Mouse (Mus musculus) olfactory bulb, adult 2 months (tissue): ENCODE results near the gene Olfr874. TPM values are rescaled to one million over a fixed set of nuclear protein-coding genes. Genes with fewer than 3 reads are reported as not detected.

Source experiments
- H3K27ac ChIP-seq: fragments of 200-500 bp; 2 replicates; pipeline ENCODE4 v1.5.1; 2012; ENCODE audit warnings: low read depth, low read length; ENCODE audit not compliant: insufficient read depth
- H3K4me1 ChIP-seq: fragments of 200-500 bp; 2 replicates; pipeline ENCODE4 v1.6.1; 2012; ENCODE audit warnings: low read length; ENCODE audit not compliant: control insufficient read depth, insufficient read depth
- H3K4me3 ChIP-seq: fragments of 200-500 bp; 2 replicates; pipeline ENCODE4 v1.5.1; 2012; ENCODE audit warnings: mild to moderate bottlenecking, low read depth, low read length, moderate library complexity; ENCODE audit not compliant: insufficient read depth
- CTCF ChIP-seq: fragments of 200-500 bp; IDR thresholded peaks from 2 replicates; pipeline ENCODE4 v1.5.1; 2012; ENCODE audit warnings: low read depth, mild to moderate bottlenecking, low read length, moderate library complexity; ENCODE audit not compliant: insufficient read depth
- POLR2A ChIP-seq: fragments of 200-500 bp; IDR thresholded peaks from 2 replicates; pipeline ENCODE4 v1.6.1; 2012; ENCODE audit warnings: mild to moderate bottlenecking, low read depth, low read length, moderate library complexity; ENCODE audit not compliant: insufficient read depth
- WGBS: fragments of 180-500 bp; shearing (Covaris S2); methylation state at CpG from one replicate; pipeline ENCODE4 v1.1.7; 2018; 5-methylcytosine and 5-hydroxymethylcytosine counted together
- polyA plus RNA-seq: library from polyadenylated mRNA; stranded (reverse); fragments of >200 nt; gene quantifications from 2 replicates; pipeline ENCODE4 v1.2.4, GENCODE M21; 2012; ENCODE audit warnings: low replicate concordance; ENCODE audit not compliant: missing spikeins, insufficient read depth, insufficient read length

Gene Olfr874
- not detected in 2 replicates for polyA plus RNA-seq

- H3K4me1 ChIP-seq = no peaks in the 10 kb centered on the region
- no peak within 1 kb of the TSS for H3K27ac ChIP-seq
- no peak within 1 kb of the TSS for H3K4me3 ChIP-seq
- TF ChIP-seq CTCF (no peak), POLR2A (no peak)
These were observed at the start of gene Olfr874 for GRCm38 (mm10) chr9:37744806-37745205. Gene Olfr874, plus strand, starts transcription at chr9:37745106.

DNA sequence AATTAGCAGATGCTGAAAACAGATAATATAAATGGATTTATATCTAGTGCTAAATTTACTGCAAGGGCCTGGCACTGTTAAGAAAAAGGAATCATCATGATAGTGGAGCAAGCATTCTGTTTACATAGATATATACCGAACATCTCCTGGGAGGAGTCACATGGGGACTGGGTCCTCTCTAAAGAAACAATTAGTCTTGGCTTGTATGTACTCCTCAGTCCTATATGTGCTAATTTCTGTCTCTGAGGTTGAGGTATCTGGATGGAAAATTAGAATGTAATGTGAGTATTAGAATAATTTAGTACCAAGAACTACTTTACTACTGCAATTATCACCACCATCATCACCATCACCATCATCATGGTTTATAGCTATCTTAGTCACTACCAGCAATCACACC, 28.8 kb upstream of the Olfr874 start, which contains the start of gene Olfr160:
TSS of gene Olfr160 (minus strand) at position 101 of the 400 bp plus-strand sequence.
- Histone ChIP-seq H3K4me3 (no peak within 1 kb of the TSS), H3K4me1 (no peaks in the 10 kb centered on the region), H3K27ac (no peak within 1 kb of the TSS)
- no peak for TF ChIP-seq CTCF
- TF ChIP-seq POLR2A = no peak
- 84% methylated on average over 1 of the region's 1 CpGs for WGBS

DNA sequence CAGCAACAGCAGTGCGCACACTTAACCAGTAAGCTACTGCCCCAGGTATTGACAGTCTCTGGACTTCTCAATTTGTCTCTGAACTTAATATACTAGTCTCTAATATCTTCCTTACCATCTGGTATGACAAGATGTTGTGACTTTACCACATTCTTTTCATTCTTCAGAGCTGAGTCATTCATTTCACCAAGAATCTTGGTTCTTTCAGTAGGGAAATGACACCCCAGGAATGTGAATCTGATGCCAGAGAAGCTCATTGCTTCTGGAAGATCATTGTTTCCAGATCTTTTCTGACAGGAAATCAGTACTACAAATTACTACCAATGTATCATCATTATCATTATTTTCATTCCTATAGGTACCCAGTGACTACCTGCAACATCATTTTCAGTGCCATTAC, 10.6 kb upstream of the Olfr874 start:
- TF ChIP-seq POLR2A (no peak), CTCF (no peak)
- Histone ChIP-seq H3K4me1 (no peaks in the 10 kb centered on the region), H3K4me3 (no peak overlapping the region), H3K27ac (no peak overlapping the region)
- WGBS = 98% methylated on average over 1 of the region's 1 CpGs

DNA sequence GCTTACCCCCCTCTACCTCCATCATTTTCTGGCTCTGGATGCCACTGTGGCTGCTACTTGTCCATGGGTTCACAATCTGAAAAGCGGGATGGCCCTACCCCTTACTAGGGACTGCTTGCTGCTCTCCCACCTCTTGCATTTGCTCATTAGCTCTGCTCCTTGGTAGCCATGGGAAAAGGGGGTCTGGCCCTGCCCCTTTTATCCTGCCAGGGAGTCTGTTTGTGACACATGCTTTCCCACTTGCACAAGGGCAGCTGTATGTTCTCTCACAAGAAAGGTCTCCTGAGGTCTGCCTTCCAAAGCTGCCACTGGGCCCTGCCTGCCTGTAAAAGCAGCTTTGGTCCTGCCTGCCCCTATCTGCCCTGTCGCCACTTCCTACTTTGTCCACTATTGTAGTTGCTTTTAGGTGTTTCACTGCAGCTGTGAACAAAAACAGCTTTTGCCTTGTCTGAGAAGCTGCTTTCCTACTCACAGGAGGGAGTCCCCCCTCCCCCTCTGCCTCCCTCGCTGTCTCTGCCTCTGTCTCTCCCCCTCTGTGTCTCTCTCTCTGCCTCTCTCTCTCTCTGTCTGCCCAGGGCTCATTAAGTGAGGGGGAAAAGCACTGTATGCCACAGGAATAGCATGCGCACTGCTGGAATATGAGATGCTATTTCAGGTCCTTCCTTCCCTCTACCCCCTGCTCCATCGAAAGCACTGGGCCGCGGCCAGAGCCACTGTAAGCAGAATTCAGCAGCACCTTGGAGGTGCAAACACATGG, 5.6 kb downstream of the Olfr874 start:
- no peak overlapping the region for H3K4me3 ChIP-seq
- peaks cover 9% of the 10 kb centered on the region for H3K4me1 ChIP-seq
- 21% methylated on average over 7 of the region's 7 CpGs for WGBS
- TF ChIP-seq POLR2A (no peak), CTCF (no peak)
- H3K27ac ChIP-seq = peak overlapping the region; percentile 23

- Histone ChIP-seq H3K4me3 (no peak overlapping the region), H3K4me1 (peaks cover 9% of the 10 kb centered on the region), H3K27ac (no peak overlapping the region)
- TF ChIP-seq POLR2A (no peak), CTCF (no peak)
- 56% methylated on average over 2 of the region's 2 CpGs for WGBS
These were observed 6.6 kb downstream of the Olfr874 start for GRCm38 (mm10) chr9:37751467-37751866.

GRCm38 (mm10) chr9:37752006-37752405, 7.1 kb downstream of the Olfr874 start:
- Histone ChIP-seq H3K4me3 (no peak overlapping the region), H3K4me1 (peaks cover 9% of the 10 kb centered on the region), H3K27ac (no peak overlapping the region)
- TF ChIP-seq POLR2A (no peak), CTCF (no peak)
- 70% methylated on average over 4 of the region's 4 CpGs for WGBS

GRCm38 (mm10) chr9:37761728-37762127, 16.8 kb downstream of the Olfr874 start:
- H3K4me3 ChIP-seq = no peak overlapping the region
- H3K4me1 ChIP-seq = no peaks in the 10 kb centered on the region
- no peak overlapping the region for H3K27ac ChIP-seq
- no peak for TF ChIP-seq POLR2A
- no peak for TF ChIP-seq CTCF
- WGBS = 48% methylated on average over 2 of the region's 2 CpGs

DNA sequence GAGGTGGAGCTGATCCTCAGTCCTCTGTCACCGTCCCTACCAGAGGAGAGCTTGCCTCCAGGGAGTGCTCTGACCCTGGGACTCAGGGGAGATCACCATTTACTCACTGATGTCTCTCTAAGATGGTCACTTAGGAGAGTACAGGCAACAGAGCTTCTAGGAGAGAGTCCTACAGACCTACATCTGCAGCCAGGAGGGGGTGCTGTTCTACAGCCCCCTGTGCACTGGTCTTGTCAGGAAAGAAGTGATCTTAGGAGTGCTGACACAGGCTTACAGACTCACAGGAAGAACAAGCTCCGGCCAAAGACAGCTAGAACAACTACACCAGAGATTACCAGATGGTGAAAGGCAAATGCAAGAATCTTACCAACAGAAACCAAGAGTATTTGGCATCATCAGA, 17.6 kb downstream of the Olfr874 start:
- WGBS = 48% methylated on average over 2 of the region's 2 CpGs
- TF ChIP-seq POLR2A (no peak), CTCF (no peak)
- Histone ChIP-seq H3K4me1 (no peaks in the 10 kb centered on the region), H3K4me3 (no peak overlapping the region), H3K27ac (no peak overlapping the region)

DNA sequence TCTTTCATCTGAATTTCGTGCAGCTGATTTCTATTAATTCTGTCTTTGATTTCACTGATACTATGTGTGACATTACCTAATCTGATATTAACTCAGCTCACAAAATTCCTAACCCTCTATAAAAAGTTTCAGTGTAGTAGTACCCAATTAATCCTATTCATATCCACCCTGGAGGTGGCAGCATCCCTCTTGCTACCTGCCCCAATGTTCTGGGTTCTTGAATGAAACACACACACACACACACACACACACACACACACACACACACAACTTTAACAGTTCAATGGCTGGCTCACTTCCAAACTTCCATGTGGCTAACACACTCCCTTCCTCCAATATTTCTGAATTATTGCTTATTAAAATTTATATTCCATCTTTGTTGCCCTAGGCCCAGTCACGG, 25.8 kb downstream of the Olfr874 start:
- Histone ChIP-seq H3K4me3 (no peak overlapping the region), H3K27ac (no peak overlapping the region), H3K4me1 (no peaks in the 10 kb centered on the region)
- 84% methylated on average over 2 of the region's 2 CpGs for WGBS
- TF ChIP-seq POLR2A (no peak), CTCF (no peak)
